Mouse (Mus musculus) kidney, postnatal 0 days (tissue): ENCODE data around the gene Dapk1. TPM values are rescaled to one million over a fixed set of nuclear protein-coding genes. Genes with fewer than 3 reads are reported as not detected.

Experiments used
- ATAC-seq: fragments of 200-750 bp; cut with Nextera tagmentation; replicated peaks from 2 replicates; pipeline ENCODE4 v1.8.0; 2017; ENCODE audit warnings: low read depth, moderate number of reproducible peaks, moderate TSS enrichment, moderate library complexity; ENCODE audit not compliant: low FRiP score
- DNase-seq: peaks from one replicate; pipeline ENCODE4 v3.0.0-alpha.2; 2016; ENCODE audit warnings: low spot score
- H3K27ac ChIP-seq: fragments of 300-500 bp; sonication (generic); 2 replicates; pipeline ENCODE4 v1.5.1; 2014; ENCODE audit warnings: mild to moderate bottlenecking
- H3K27me3 ChIP-seq: fragments of 300-500 bp; sonication (generic); 2 replicates; pipeline ENCODE4 v1.6.1; 2014; ENCODE audit warnings: low read length, mixed read lengths; ENCODE audit not compliant: insufficient read depth
- H3K36me3 ChIP-seq: fragments of 300-500 bp; sonication (generic); 2 replicates; pipeline ENCODE4 v1.6.1; 2014; ENCODE audit warnings: low read length, mixed read lengths; ENCODE audit not compliant: insufficient read depth
- H3K4me1 ChIP-seq: fragments of 300-500 bp; sonication (generic); replicated peaks from 2 replicates; pipeline ENCODE4 v1.6.1; 2014; ENCODE audit warnings: antibody characterized with exemption, low read length, mixed read lengths; ENCODE audit not compliant: insufficient read depth
- H3K4me2 ChIP-seq: fragments of 300-500 bp; sonication (generic); 2 replicates; pipeline ENCODE4 v1.6.1; 2014; ENCODE audit warnings: mild to moderate bottlenecking, low read length, moderate library complexity, mixed read lengths
- H3K4me3 ChIP-seq: fragments of 300-500 bp; sonication (generic); replicated peaks from 2 replicates; pipeline ENCODE4 v1.5.1; 2014; ENCODE audit warnings: low read depth, low read length
- H3K9ac ChIP-seq: fragments of 300-500 bp; sonication (generic); 2 replicates; pipeline ENCODE4 v1.6.1; 2014; ENCODE audit warnings: low read depth, low read length
- H3K9me3 ChIP-seq: fragments of 300-500 bp; sonication (generic); replicated peaks from 2 replicates; pipeline ENCODE4 v1.6.1; 2016; ENCODE audit warnings: low read length, inconsistent platforms, mixed read lengths
- CTCF ChIP-seq: IDR thresholded peaks from 2 replicates; pipeline ENCODE4 v1.5.1; 2016; ENCODE audit warnings: antibody characterized with exemption, low read depth, mild to moderate bottlenecking, moderate library complexity
- WGBS: fragments of 180-500 bp; shearing (Covaris S2); extraction: QIAGEN DNeasy Blood & Tissue Kit; methylation state at CpG from one replicate; pipeline ENCODE4 v1.1.7; 2014; 5-methylcytosine and 5-hydroxymethylcytosine counted together
- polyA plus RNA-seq: library from polyadenylated mRNA; unstranded; fragments of >200 nt; fragmentation: Nextera tagmentation; extraction: Ambion mirVana; gene quantifications from 2 replicates; pipeline ENCODE4 v1.2.1, GENCODE M21; 2015

Dapk1 gene
- polyA plus RNA-seq, 1 experiment from 2014 or later = 21.4 TPM

DNA sequence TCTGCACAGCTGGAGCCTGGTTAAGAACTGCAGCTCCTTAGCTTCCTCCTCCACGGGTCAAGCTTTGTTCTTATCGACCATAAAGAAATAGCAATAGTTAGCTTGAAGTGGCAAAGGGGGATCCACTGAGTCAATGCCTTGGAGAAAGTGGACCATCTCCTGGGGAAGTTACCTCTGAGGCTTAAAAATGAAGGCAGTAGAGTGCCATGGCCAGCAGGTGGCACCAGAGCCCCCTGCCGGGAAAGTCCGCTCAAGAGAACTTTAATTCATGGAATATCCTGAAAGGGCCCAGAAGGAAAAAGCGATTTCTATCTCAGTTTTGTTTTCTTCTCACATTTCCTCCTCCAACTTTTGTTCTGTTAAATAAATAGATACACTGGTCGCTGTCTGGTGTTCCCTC lies 157.4 kb downstream of the Dapk1 start:
- no peak overlapping the region for H3K4me3 ChIP-seq
- WGBS = 22% methylated on average over 6 of the region's 6 CpGs
- H3K9ac ChIP-seq = no peak overlapping the region
- H3K27ac ChIP-seq = no peak overlapping the region
- no peak overlapping the region for H3K4me2 ChIP-seq
- TF ChIP-seq CTCF = peak; percentile 91
- peak; percentile 80 for DNase-seq
- peaks cover 34% of the 10 kb centered on the region for H3K36me3 ChIP-seq
- no peaks in the 10 kb centered on the region for H3K9me3 ChIP-seq
- no peaks in the 10 kb centered on the region for H3K27me3 ChIP-seq
- H3K4me1 ChIP-seq = no peaks in the 10 kb centered on the region
- ATAC-seq = no peak

- 90% methylated on average over 12 of the region's 12 CpGs for WGBS
Measured at GRCm38 (mm10) chr13:60760392-60760791, 158.6 kb downstream of the Dapk1 start.

GRCm38 (mm10) chr13:60761161-60761560 lies 159.4 kb downstream of the Dapk1 start:
- WGBS = 94% methylated on average over 17 of the region's 17 CpGs
- no peak overlapping the region for H3K27ac ChIP-seq
- peaks cover 33% of the 10 kb centered on the region for H3K36me3 ChIP-seq
- no peaks in the 10 kb centered on the region for H3K27me3 ChIP-seq
- no peak for TF ChIP-seq CTCF
- no peak overlapping the region for H3K9ac ChIP-seq
- H3K4me1 ChIP-seq = no peaks in the 10 kb centered on the region
- H3K4me2 ChIP-seq = no peak overlapping the region
- no peaks in the 10 kb centered on the region for H3K9me3 ChIP-seq
- ATAC-seq (0 out of 2 replicates have a peak, but pooled peaks have one; percentile 25), DNase-seq (no peak)
- no peak overlapping the region for H3K4me3 ChIP-seq

More at GRCm38 (mm10) chr13:60760392-60760791, 158.6 kb downstream of the Dapk1 start:
- ATAC-seq (0 out of 2 replicates have a peak, but pooled peaks have one; percentile 42), DNase-seq (no peak)
- no peak for TF ChIP-seq CTCF
- H3K4me3 ChIP-seq = no peak overlapping the region
- peaks cover 33% of the 10 kb centered on the region for H3K36me3 ChIP-seq
- no peaks in the 10 kb centered on the region for H3K4me1 ChIP-seq
- H3K9me3 ChIP-seq = no peaks in the 10 kb centered on the region
- H3K9ac ChIP-seq = no peak overlapping the region
- no peak overlapping the region for H3K27ac ChIP-seq
- no peaks in the 10 kb centered on the region for H3K27me3 ChIP-seq
- no peak overlapping the region for H3K4me2 ChIP-seq

- Histone ChIP-seq H3K27ac (no peak overlapping the region), H3K4me2 (no peak overlapping the region), H3K4me3 (no peak overlapping the region), H3K4me1 (no peaks in the 10 kb centered on the region), H3K9me3 (no peaks in the 10 kb centered on the region), H3K36me3 (no peaks in the 10 kb centered on the region), H3K9ac (no peak overlapping the region), H3K27me3 (no peaks in the 10 kb centered on the region)
- TF ChIP-seq CTCF = no peak
- peak; percentile 59; the same call in 1 of the 2 replicates for ATAC-seq
- 71% methylated on average over 3 of the region's 3 CpGs for WGBS
- DNase-seq = no peak
Measured at GRCm38 (mm10) chr13:60780534-60780933, 178.8 kb downstream of the Dapk1 start.

DNA sequence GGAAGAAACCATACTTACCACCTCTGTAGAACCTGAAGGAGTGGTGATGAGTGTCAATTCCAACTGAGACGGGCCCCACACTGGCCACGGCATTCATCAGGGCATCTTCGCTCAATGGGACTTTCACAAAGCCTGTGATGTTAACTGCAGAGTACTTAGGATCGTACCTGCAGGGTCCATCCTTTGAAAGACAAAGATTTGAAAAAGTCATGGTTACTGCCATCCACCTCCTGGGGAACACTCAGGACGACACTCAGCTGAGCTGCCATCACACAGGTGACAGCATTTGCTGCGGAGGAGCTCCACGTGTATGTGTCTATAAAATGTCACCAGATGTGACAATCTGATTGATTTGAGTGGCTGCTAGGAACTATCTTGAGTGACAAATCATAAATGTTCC lies 181.6 kb downstream of the Dapk1 start:
- WGBS = 87% methylated on average over 7 of the region's 7 CpGs
- Histone ChIP-seq H3K4me1 (no peaks in the 10 kb centered on the region), H3K27me3 (no peaks in the 10 kb centered on the region), H3K27ac (no peak overlapping the region), H3K36me3 (no peaks in the 10 kb centered on the region), H3K4me2 (no peak overlapping the region), H3K9me3 (no peaks in the 10 kb centered on the region), H3K9ac (no peak overlapping the region), H3K4me3 (no peak overlapping the region)
- DNase-seq = no peak
- ATAC-seq = no peak
- TF ChIP-seq CTCF = no peak

DNA sequence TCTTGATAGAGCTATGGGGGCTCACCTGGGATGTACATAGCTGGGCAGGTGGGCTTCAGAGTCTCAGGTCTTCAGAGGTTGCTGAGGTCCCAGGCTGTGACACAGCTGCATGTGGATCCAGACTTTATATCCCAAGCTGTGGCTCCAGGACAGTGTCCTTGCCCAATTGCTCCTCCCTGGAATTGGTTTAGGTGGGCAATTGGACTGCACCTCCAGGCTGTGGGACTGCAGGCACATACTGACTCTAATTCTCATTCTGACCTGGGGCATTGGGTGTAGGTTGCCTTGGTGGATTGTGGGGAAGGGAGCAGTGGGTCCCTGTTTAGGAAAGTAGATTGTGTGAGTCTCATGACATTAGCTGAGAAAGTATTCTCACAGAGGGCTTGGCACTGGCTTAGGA lies 184.5 kb downstream of the Dapk1 start, which contains the start of gene BC051665:
BC051665 (minus strand) TSS at position 101 of the 400 bp plus-strand sequence.
- ATAC-seq (no peak), DNase-seq (no peak)
- no peak for TF ChIP-seq CTCF

DNA sequence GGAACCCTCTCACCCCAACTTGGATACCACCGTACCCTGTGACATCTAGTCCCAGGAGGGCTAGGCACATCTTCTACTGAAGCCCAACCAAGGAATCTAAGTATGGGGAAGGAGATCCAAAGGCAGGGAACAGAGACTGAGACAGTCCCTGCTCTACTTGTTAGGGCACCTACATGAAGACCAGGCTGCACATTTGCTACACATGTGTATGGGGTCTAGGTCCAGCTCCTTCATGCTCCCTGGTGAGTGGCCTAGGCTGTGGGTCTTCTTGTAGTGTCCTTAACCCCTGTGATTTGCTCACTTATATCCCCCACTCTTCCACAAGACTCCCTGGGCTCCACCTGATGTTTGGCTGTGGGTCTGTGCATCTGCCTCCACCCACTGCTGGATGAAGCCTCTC lies 187.7 kb downstream of the Dapk1 start:
- Histone ChIP-seq H3K9me3 (no peaks in the 10 kb centered on the region), H3K36me3 (no peaks in the 10 kb centered on the region), H3K4me1 (no peaks in the 10 kb centered on the region), H3K9ac (no peak overlapping the region), H3K4me2 (no peak overlapping the region), H3K27ac (no peak overlapping the region), H3K27me3 (no peaks in the 10 kb centered on the region), H3K4me3 (no peak overlapping the region)
- 73% methylated on average over 1 of the region's 1 CpGs for WGBS
- TF ChIP-seq CTCF = no peak
- no peak for DNase-seq
- no peak for ATAC-seq

More for the DNA sequence above, 184.5 kb downstream of the Dapk1 start, which contains the start of gene BC051665:
- Histone ChIP-seq H3K4me3 (no peak within 1 kb of the TSS), H3K4me1 (no peaks in the 10 kb centered on the region), H3K36me3 (no peaks in the 10 kb centered on the region), H3K4me2 (no peak within 1 kb of the TSS), H3K27ac (no peak within 1 kb of the TSS), H3K9ac (no peak within 1 kb of the TSS), H3K27me3 (no peaks in the 10 kb centered on the region), H3K9me3 (no peaks in the 10 kb centered on the region)
